Mouse (Mus musculus) ES-Bruce4 (cell line): ENCODE data around the gene Arhgef17. TPM values are rescaled to one million over a fixed set of nuclear protein-coding genes. Genes with fewer than 3 reads are reported as not detected.

ENCODE experiments used
- H3K27ac ChIP-seq: 2 replicates; pipeline ENCODE4 v1.5.1; 2012; ENCODE audit warnings: low read length, inconsistent platforms; ENCODE audit not compliant: insufficient read depth
- H3K27me3 ChIP-seq: 2 replicates; pipeline ENCODE4 v1.6.1; 2012; ENCODE audit warnings: mild to moderate bottlenecking, low read length, inconsistent platforms; ENCODE audit not compliant: control insufficient read depth, poor library complexity, insufficient read depth, severe bottlenecking
- H3K36me3 ChIP-seq: 2 replicates; pipeline ENCODE4 v1.6.1; 2012; ENCODE audit warnings: inconsistent platforms, mild to moderate bottlenecking, low read length, moderate library complexity; ENCODE audit not compliant: control insufficient read depth, poor library complexity, insufficient read depth, severe bottlenecking
- H3K4me1 ChIP-seq: one replicate; pipeline ENCODE4 v1.8.1; 2011; ENCODE audit warnings: low read length; ENCODE audit not compliant: control insufficient read depth, insufficient read depth
- H3K4me3 ChIP-seq: 2 replicates; pipeline ENCODE4 v1.5.1; 2011; ENCODE audit warnings: low read depth, mild to moderate bottlenecking, low read length
- H3K9ac ChIP-seq: 2 replicates; pipeline ENCODE4 v1.6.1; 2012; ENCODE audit warnings: low read depth, mild to moderate bottlenecking, inconsistent platforms; ENCODE audit not compliant: poor library complexity, severe bottlenecking
- H3K9me3 ChIP-seq: replicated peaks from 2 replicates; pipeline ENCODE4 v1.6.1; 2012; ENCODE audit warnings: mild to moderate bottlenecking, low read length, inconsistent platforms; ENCODE audit not compliant: control insufficient read depth, poor library complexity, insufficient read depth, severe bottlenecking
- CTCF ChIP-seq: IDR thresholded peaks from one replicate; pipeline ENCODE4 v1.8.1; 2011; ENCODE audit warnings: low read depth, low read length
- EP300 ChIP-seq: IDR thresholded peaks from 2 replicates; pipeline ENCODE4 v1.6.1; 2011; ENCODE audit warnings: low read depth, low read length; ENCODE audit not compliant: insufficient read depth
- POLR2A ChIP-seq: IDR thresholded peaks from one replicate; pipeline ENCODE4 v1.8.1; 2011; ENCODE audit warnings: low read length; ENCODE audit not compliant: insufficient read depth
- polyA plus RNA-seq: library from polyadenylated mRNA; stranded (reverse); fragments of >200 nt; gene quantifications from 2 replicates; pipeline ENCODE4 v1.2.4, GENCODE M21; 2011; ENCODE audit warnings: low read depth; ENCODE audit not compliant: missing spikeins, insufficient read depth, insufficient read length

Arhgef17 gene
- polyA plus RNA-seq, 1 experiment = 21.0 TPM

- no peaks in the 10 kb centered on the region for H3K27me3 ChIP-seq
- no peak overlapping the region for H3K4me3 ChIP-seq
- H3K36me3 ChIP-seq = peaks cover 9% of the 10 kb centered on the region
- H3K27ac ChIP-seq = no peak overlapping the region
- H3K4me1 ChIP-seq = no peaks in the 10 kb centered on the region
- no peaks in the 10 kb centered on the region for H3K9me3 ChIP-seq
- H3K9ac ChIP-seq = no peak overlapping the region
- TF ChIP-seq CTCF (no peak), POLR2A (no peak), EP300 (no peak)
These were observed 96.2 kb downstream of the Arhgef17 start for GRCm38 (mm10) chr7:100835711-100836110.

GRCm38 (mm10) chr7:100835168-100835567, 96.7 kb downstream of the Arhgef17 start:
- no peak overlapping the region for H3K9ac ChIP-seq
- no peaks in the 10 kb centered on the region for H3K9me3 ChIP-seq
- no peak overlapping the region for H3K4me3 ChIP-seq
- no peaks in the 10 kb centered on the region for H3K4me1 ChIP-seq
- no peak overlapping the region for H3K27ac ChIP-seq
- peaks cover 9% of the 10 kb centered on the region for H3K36me3 ChIP-seq
- no peaks in the 10 kb centered on the region for H3K27me3 ChIP-seq
- TF ChIP-seq POLR2A (no peak), CTCF (no peak), EP300 (no peak)

- TF ChIP-seq EP300 (no peak), CTCF (no peak), POLR2A (no peak)
- Histone ChIP-seq H3K4me1 (no peaks in the 10 kb centered on the region), H3K27me3 (no peaks in the 10 kb centered on the region), H3K9ac (no peak overlapping the region), H3K27ac (no peak overlapping the region), H3K9me3 (no peaks in the 10 kb centered on the region), H3K36me3 (peaks cover 9% of the 10 kb centered on the region), H3K4me3 (no peak overlapping the region)
These were observed 98.0 kb downstream of the Arhgef17 start for GRCm38 (mm10) chr7:100833859-100834258.

GRCm38 (mm10) chr7:100828549-100828948, 103.4 kb downstream of the Arhgef17 start:
- no peaks in the 10 kb centered on the region for H3K4me1 ChIP-seq
- no peaks in the 10 kb centered on the region for H3K36me3 ChIP-seq
- TF ChIP-seq POLR2A (no peak), CTCF (no peak)
- no peak overlapping the region for H3K9ac ChIP-seq
- H3K27me3 ChIP-seq = no peaks in the 10 kb centered on the region
- H3K4me3 ChIP-seq = no peak overlapping the region
- H3K27ac ChIP-seq = no peak overlapping the region
- no peaks in the 10 kb centered on the region for H3K9me3 ChIP-seq

- no peak overlapping the region for H3K27ac ChIP-seq
- H3K9ac ChIP-seq = no peak overlapping the region
- no peaks in the 10 kb centered on the region for H3K9me3 ChIP-seq
- TF ChIP-seq POLR2A = no peak
- no peak for TF ChIP-seq CTCF
- no peak for TF ChIP-seq EP300
- no peak overlapping the region for H3K4me3 ChIP-seq
- H3K36me3 ChIP-seq = no peaks in the 10 kb centered on the region
- no peaks in the 10 kb centered on the region for H3K4me1 ChIP-seq
- H3K27me3 ChIP-seq = no peaks in the 10 kb centered on the region
These were observed 107.2 kb downstream of the Arhgef17 start for GRCm38 (mm10) chr7:100824661-100825060.

Other genes with a start within 250 kb of the Arhgef17 start
- 27.4 and 35.5 TPM in 2 replicates for gene Fam168a, start 225.5 kb downstream of the Arhgef17 start, polyA plus RNA-seq
- 10.6 and 14.1 TPM in 2 replicates for gene Relt, start 68.7 kb downstream of the Arhgef17 start, polyA plus RNA-seq
- gene P2ry6, start 42.5 kb upstream of the Arhgef17 start, polyA plus RNA-seq = 0.46 TPM in 1 of 2 replicates, not detected in the other
- 0.96 and 1.4 TPM in 2 replicates for gene P2ry2, start 80.8 kb upstream of the Arhgef17 start, polyA plus RNA-seq
- 24.3 and 24.9 TPM in 2 replicates for gene Fchsd2, start 160.8 kb upstream of the Arhgef17 start, polyA plus RNA-seq